Mouse (Mus musculus): ENCODE results near the gene Krtap10-10. TPM values are rescaled to one million over a fixed set of nuclear protein-coding genes. Genes with fewer than 3 reads are reported as not detected.
A peak's percentile ranks its signal among the peaks of the same experiment; 100 is the strongest.

Krtap10-10 gene
- total and polyA plus RNA-seq, 3 experiments = 0.49 TPM; not detected in 2

GRCm38 (mm10) chr10:77878985-77879384 is 43.2 kb downstream of the Krtap10-10 start:
- ATAC-seq (ENCODE audit: extremely low read depth, insufficient number of reproducible peaks, low FRiP score, poor library complexity, severe bottlenecking) (no peak), DNase-seq (ENCODE audit: low spot score) (no peak)
- Histone ChIP-seq H3K27me3 (ENCODE audit: insufficient read depth, low read length) (no peaks in the 10 kb centered on the region), H3K9me3 (replicated peaks) (no peaks in the 10 kb centered on the region), H3K36me3 (replicated peaks) (no peaks in the 10 kb centered on the region), H3K4me3 (ENCODE audit: low read depth, low read length) (no peak overlapping the region), H3K4me1 (ENCODE audit: insufficient read depth, low read depth, low read length) (no peaks in the 10 kb centered on the region)
- TF ChIP-seq TAL1 (conservative IDR thresholded peaks at IDR 0.05; ENCODE audit: low read depth, low read length) (no peak), CTCF (IDR thresholded peaks at IDR 0.05; ENCODE audit: low read depth, low read length) (no peak), GATA2 (IDR thresholded peaks at IDR 0.05; ENCODE audit: borderline replicate concordance, low read depth, low read length) (no peak), POLR2AphosphoS5 (IDR thresholded peaks at IDR 0.05; ENCODE audit: insufficient replicate concordance, low read depth, low read length) (no peak), GATA1 (IDR thresholded peaks at IDR 0.05; ENCODE audit: borderline replicate concordance, low read length) (no peak)

- Histone ChIP-seq H3K27me3 (ENCODE audit: insufficient read depth, low read length) (no peaks in the 10 kb centered on the region), H3K4me3 (ENCODE audit: low read depth, low read length) (no peak overlapping the region), H3K9me3 (replicated peaks) (no peaks in the 10 kb centered on the region), H3K36me3 (replicated peaks) (no peaks in the 10 kb centered on the region), H3K4me1 (ENCODE audit: insufficient read depth, low read depth, low read length) (no peaks in the 10 kb centered on the region)
- no peak for DNase-seq (ENCODE audit: low spot score)
- no peak for ATAC-seq (ENCODE audit: extremely low read depth, insufficient number of reproducible peaks, low FRiP score, poor library complexity, severe bottlenecking)
- TF ChIP-seq POLR2AphosphoS5 (IDR thresholded peaks at IDR 0.05; ENCODE audit: insufficient replicate concordance, low read depth, low read length) = no peak
- TF ChIP-seq TAL1 (conservative IDR thresholded peaks at IDR 0.05; ENCODE audit: low read depth, low read length) = no peak
- TF ChIP-seq GATA2 (IDR thresholded peaks at IDR 0.05; ENCODE audit: borderline replicate concordance, low read depth, low read length) = no peak
- no peak for TF ChIP-seq CTCF (IDR thresholded peaks at IDR 0.05; ENCODE audit: low read depth, low read length)
- TF ChIP-seq GATA1 (IDR thresholded peaks at IDR 0.05; ENCODE audit: borderline replicate concordance, low read length) = no peak
Observed at GRCm38 (mm10) chr10:77880305-77880704, 44.6 kb downstream of the Krtap10-10 start.

GRCm38 (mm10) chr10:77882553-77882952 is 46.8 kb downstream of the Krtap10-10 start:
- Histone ChIP-seq H3K27me3 (ENCODE audit: insufficient read depth, low read length) (no peaks in the 10 kb centered on the region), H3K4me3 (ENCODE audit: low read depth, low read length) (no peak overlapping the region), H3K9me3 (replicated peaks) (no peaks in the 10 kb centered on the region), H3K36me3 (replicated peaks) (no peaks in the 10 kb centered on the region), H3K4me1 (ENCODE audit: insufficient read depth, low read depth, low read length) (no peaks in the 10 kb centered on the region)
- ATAC-seq (ENCODE audit: extremely low read depth, insufficient number of reproducible peaks, low FRiP score, poor library complexity, severe bottlenecking) (no peak), DNase-seq (ENCODE audit: low spot score) (no peak)
- TF ChIP-seq GATA1 (IDR thresholded peaks at IDR 0.05; ENCODE audit: borderline replicate concordance, low read length) (no peak), GATA2 (IDR thresholded peaks at IDR 0.05; ENCODE audit: borderline replicate concordance, low read depth, low read length) (no peak), TAL1 (conservative IDR thresholded peaks at IDR 0.05; ENCODE audit: low read depth, low read length) (no peak), POLR2AphosphoS5 (IDR thresholded peaks at IDR 0.05; ENCODE audit: insufficient replicate concordance, low read depth, low read length) (no peak), CTCF (IDR thresholded peaks at IDR 0.05; ENCODE audit: low read depth, low read length) (0 out of 2 replicates have a peak, but pooled peaks have one; percentile 38)

GRCm38 (mm10) chr10:77886007-77886747 is 50.4 kb downstream of the Krtap10-10 start:
- ATAC-seq (ENCODE audit: extremely low read depth, insufficient number of reproducible peaks, low FRiP score, poor library complexity, severe bottlenecking) (no peak), DNase-seq (ENCODE audit: low spot score) (no peak)
- no peak overlapping the region for H3K4me3 ChIP-seq (ENCODE audit: low read depth, low read length)
- TF ChIP-seq TAL1 (conservative IDR thresholded peaks at IDR 0.05; ENCODE audit: low read depth, low read length) = no peak
- no peak for TF ChIP-seq GATA1 (IDR thresholded peaks at IDR 0.05; ENCODE audit: borderline replicate concordance, low read length)
- TF ChIP-seq POLR2AphosphoS5 (IDR thresholded peaks at IDR 0.05; ENCODE audit: insufficient replicate concordance, low read depth, low read length) = no peak
- no peak for TF ChIP-seq CTCF (IDR thresholded peaks at IDR 0.05; ENCODE audit: low read depth, low read length)
- no peak for TF ChIP-seq GATA2 (IDR thresholded peaks at IDR 0.05; ENCODE audit: borderline replicate concordance, low read depth, low read length)
- H3K9me3 ChIP-seq (replicated peaks) = no peaks in the 10 kb centered on the region
- H3K4me1 ChIP-seq (ENCODE audit: insufficient read depth, low read depth, low read length) = no peaks in the 10 kb centered on the region; the same call in 1 of the 2 replicates
- no peaks in the 10 kb centered on the region for H3K36me3 ChIP-seq (replicated peaks)
- H3K27me3 ChIP-seq (ENCODE audit: insufficient read depth, low read length) = 0 out of 2 replicates have a peak, but pooled peaks cover 2% of the 10 kb centered on the region

Other genes with a start within 250 kb of the Krtap10-10 start
Only the 20 nearest of the 33 such genes appear.
- not detected in 2 replicates for gene Gm10024, start 124.5 kb upstream of the Krtap10-10 start, total RNA-seq (2014; fragmentation: Nextera tagmentation)
- not detected in 2 replicates for gene Gm10024, start 124.5 kb upstream of the Krtap10-10 start, total RNA-seq (2017)
- gene Gm10024, start 124.5 kb upstream of the Krtap10-10 start, polyA plus RNA-seq (2012) = not detected in 2 replicates
- not detected in 2 replicates for gene Gm10142, start 120.1 kb upstream of the Krtap10-10 start, total RNA-seq (2014; fragmentation: Nextera tagmentation)
- not detected in 2 replicates for gene Gm10142, start 120.1 kb upstream of the Krtap10-10 start, total RNA-seq (2017)
- not detected in 2 replicates for gene Gm10142, start 120.1 kb upstream of the Krtap10-10 start, polyA plus RNA-seq (2012)
- not detected in 2 replicates for gene Krtap12-1, start 115.3 kb upstream of the Krtap10-10 start, total RNA-seq (2014; fragmentation: Nextera tagmentation)
- not detected in 2 replicates for gene Krtap12-1, start 115.3 kb upstream of the Krtap10-10 start, total RNA-seq (2017)
- gene Krtap12-1, start 115.3 kb upstream of the Krtap10-10 start, polyA plus RNA-seq (2012) = not detected in 2 replicates
- not detected in 2 replicates for gene Gm10100, start 109.5 kb upstream of the Krtap10-10 start, total RNA-seq (2014; fragmentation: Nextera tagmentation)
- not detected in 2 replicates for gene Gm10100, start 109.5 kb upstream of the Krtap10-10 start, total RNA-seq (2017)
- gene Gm10100, start 109.5 kb upstream of the Krtap10-10 start, polyA plus RNA-seq (2012) = not detected in 2 replicates
- gene Gm18596, start 93.3 kb upstream of the Krtap10-10 start, total RNA-seq (2014; fragmentation: Nextera tagmentation) = not detected in 2 replicates
- gene Gm18596, start 93.3 kb upstream of the Krtap10-10 start, total RNA-seq (2017) = not detected in 2 replicates
- not detected in 2 replicates for gene Gm18596, start 93.3 kb upstream of the Krtap10-10 start, polyA plus RNA-seq (2012)
- not detected in 2 replicates for gene Gm9736, start 84.6 kb upstream of the Krtap10-10 start, total RNA-seq (2014; fragmentation: Nextera tagmentation)
- 0.22 TPM in 1 of 2 replicates, not detected in the other for gene Gm9736, start 84.6 kb upstream of the Krtap10-10 start, total RNA-seq (2017)
- not detected in 2 replicates for gene Gm9736, start 84.6 kb upstream of the Krtap10-10 start, polyA plus RNA-seq (2012)
- not detected in 2 replicates for gene Gm3233, start 76.3 kb upstream of the Krtap10-10 start, total RNA-seq (2014; fragmentation: Nextera tagmentation)
- gene Gm3233, start 76.3 kb upstream of the Krtap10-10 start, total RNA-seq (2017) = 0.33 TPM in 1 of 2 replicates, not detected in the other
- not detected in 2 replicates for gene Gm3233, start 76.3 kb upstream of the Krtap10-10 start, polyA plus RNA-seq (2012)
- not detected in 2 replicates for gene Gm3238, start 64.6 kb upstream of the Krtap10-10 start, total RNA-seq (2014; fragmentation: Nextera tagmentation)
- gene Gm3238, start 64.6 kb upstream of the Krtap10-10 start, total RNA-seq (2017) = 0.22 TPM in 1 of 2 replicates, not detected in the other
- not detected in 2 replicates for gene Gm3238, start 64.6 kb upstream of the Krtap10-10 start, polyA plus RNA-seq (2012)
- gene Gm7138, start 59.0 kb upstream of the Krtap10-10 start, total RNA-seq (2014; fragmentation: Nextera tagmentation) = not detected in 2 replicates
- gene Gm7138, start 59.0 kb upstream of the Krtap10-10 start, total RNA-seq (2017) = 0.33 TPM in 1 of 2 replicates, not detected in the other
- gene Gm7138, start 59.0 kb upstream of the Krtap10-10 start, polyA plus RNA-seq (2012) = not detected in 2 replicates
- not detected in 2 replicates for gene Gm3250, start 53.4 kb upstream of the Krtap10-10 start, total RNA-seq (2014; fragmentation: Nextera tagmentation)
- gene Gm3250, start 53.4 kb upstream of the Krtap10-10 start, total RNA-seq (2017) = not detected in 2 replicates
- gene Gm3250, start 53.4 kb upstream of the Krtap10-10 start, polyA plus RNA-seq (2012) = not detected in 2 replicates
- not detected in 2 replicates for gene Gm7137, start 47.7 kb upstream of the Krtap10-10 start, total RNA-seq (2014; fragmentation: Nextera tagmentation)
- gene Gm7137, start 47.7 kb upstream of the Krtap10-10 start, total RNA-seq (2017) = not detected in 2 replicates
- gene Gm7137, start 47.7 kb upstream of the Krtap10-10 start, polyA plus RNA-seq (2012) = not detected in 2 replicates
- not detected in 2 replicates for gene Gm9639, start 40.9 kb upstream of the Krtap10-10 start, total RNA-seq (2014; fragmentation: Nextera tagmentation)
- not detected in 2 replicates for gene Gm9639, start 40.9 kb upstream of the Krtap10-10 start, total RNA-seq (2017)
- gene Gm9639, start 40.9 kb upstream of the Krtap10-10 start, polyA plus RNA-seq (2012) = not detected in 2 replicates
- not detected in 2 replicates for gene Gm19668, start 36.8 kb upstream of the Krtap10-10 start, total RNA-seq (2014; fragmentation: Nextera tagmentation)
- gene Gm19668, start 36.8 kb upstream of the Krtap10-10 start, total RNA-seq (2017) = 0.16 TPM in 1 of 2 replicates, not detected in the other
- not detected in 2 replicates for gene Gm19668, start 36.8 kb upstream of the Krtap10-10 start, polyA plus RNA-seq (2012)
- not detected in 2 replicates for gene Gm9507, start 24.1 kb upstream of the Krtap10-10 start, total RNA-seq (2014; fragmentation: Nextera tagmentation)
- gene Gm9507, start 24.1 kb upstream of the Krtap10-10 start, total RNA-seq (2017) = not detected in 2 replicates
- not detected in 2 replicates for gene Gm9507, start 24.1 kb upstream of the Krtap10-10 start, polyA plus RNA-seq (2012)
- not detected in 2 replicates for gene Gm2696, start 21.3 kb upstream of the Krtap10-10 start, total RNA-seq (2014; fragmentation: Nextera tagmentation)
- gene Gm2696, start 21.3 kb upstream of the Krtap10-10 start, total RNA-seq (2017) = not detected in 2 replicates
- gene Gm2696, start 21.3 kb upstream of the Krtap10-10 start, polyA plus RNA-seq (2012) = not detected in 2 replicates
- gene Krtap10-4, start 8.9 kb upstream of the Krtap10-10 start, total RNA-seq (2014; fragmentation: Nextera tagmentation) = not detected in 2 replicates
- not detected in 2 replicates for gene Krtap10-4, start 8.9 kb upstream of the Krtap10-10 start, total RNA-seq (2017)
- not detected in 2 replicates for gene Krtap10-4, start 8.9 kb upstream of the Krtap10-10 start, polyA plus RNA-seq (2012)
- gene Gm36176, start 10.9 kb downstream of the Krtap10-10 start, total RNA-seq (2014; fragmentation: Nextera tagmentation) = not detected in 2 replicates
- not detected in 2 replicates for gene Gm36176, start 10.9 kb downstream of the Krtap10-10 start, total RNA-seq (2017)
- not detected in 2 replicates for gene Gm36176, start 10.9 kb downstream of the Krtap10-10 start, polyA plus RNA-seq (2012)
- gene Gm10318, start 16.9 kb downstream of the Krtap10-10 start, total RNA-seq (2014; fragmentation: Nextera tagmentation) = not detected in 2 replicates
- gene Gm10318, start 16.9 kb downstream of the Krtap10-10 start, total RNA-seq (2017) = 0.23 TPM in 1 of 2 replicates, not detected in the other
- not detected in 2 replicates for gene Gm10318, start 16.9 kb downstream of the Krtap10-10 start, polyA plus RNA-seq (2012)
- gene Gm3285, start 26.0 kb downstream of the Krtap10-10 start, total RNA-seq (2014; fragmentation: Nextera tagmentation) = not detected in 2 replicates
- not detected in 2 replicates for gene Gm3285, start 26.0 kb downstream of the Krtap10-10 start, total RNA-seq (2017)
- gene Gm3285, start 26.0 kb downstream of the Krtap10-10 start, polyA plus RNA-seq (2012) = not detected in 2 replicates
- gene Lrrc3, start 66.6 kb downstream of the Krtap10-10 start, total RNA-seq (2014; fragmentation: Nextera tagmentation) = not detected in 2 replicates
- 0.05 and 0.06 TPM in 2 replicates for gene Lrrc3, start 66.6 kb downstream of the Krtap10-10 start, total RNA-seq (2017)
- 0.01 TPM in 1 of 2 replicates, not detected in the other for gene Lrrc3, start 66.6 kb downstream of the Krtap10-10 start, polyA plus RNA-seq (2012)

All from G1E (cell line).